Mouse (Mus musculus) urinary bladder, adult 18-20 months (tissue): ENCODE results near the gene Ube2r2.
A peak's percentile ranks its signal among the peaks of the same experiment; 100 is the strongest.

ENCODE experiments used
- DNase-seq, 2 experiments: peaks; one replicate each; pipeline ENCODE4 v3.0.0; 2022; ENCODE audit warnings: low spot score in 2 of 2, mixed read lengths in 2 of 2

Ube2r2 gene

DNA sequence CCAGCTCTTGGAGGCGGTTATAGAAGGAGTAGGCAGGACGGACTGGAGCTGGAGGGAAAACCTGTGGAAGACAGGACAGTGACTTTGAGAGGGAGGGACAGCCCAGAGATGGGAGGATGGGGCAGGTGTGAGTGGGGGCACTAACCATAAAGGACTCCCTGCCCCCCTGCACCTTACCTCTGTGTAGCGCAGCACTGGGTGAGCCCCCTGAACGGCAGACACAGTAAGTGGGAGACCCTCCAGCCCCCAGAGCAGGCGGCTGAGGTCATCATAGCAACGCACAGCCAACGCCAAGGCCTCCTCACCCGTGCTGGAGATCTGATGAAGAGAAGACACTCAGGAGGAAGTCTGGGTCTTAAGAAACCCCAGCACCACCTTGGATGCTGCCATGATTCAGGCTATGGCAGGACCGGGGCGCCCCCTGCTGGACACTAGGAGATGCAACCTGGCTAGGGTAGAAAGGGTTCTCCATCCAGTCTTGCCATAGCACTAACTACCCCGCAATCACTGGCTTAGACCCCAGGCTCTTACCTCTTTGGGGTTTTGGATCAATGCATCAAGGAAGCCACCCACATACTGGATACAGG lies 16.7 kb upstream of the Ube2r2 start:
- peak; percentile 57 to 65 for DNase-seq

DNA sequence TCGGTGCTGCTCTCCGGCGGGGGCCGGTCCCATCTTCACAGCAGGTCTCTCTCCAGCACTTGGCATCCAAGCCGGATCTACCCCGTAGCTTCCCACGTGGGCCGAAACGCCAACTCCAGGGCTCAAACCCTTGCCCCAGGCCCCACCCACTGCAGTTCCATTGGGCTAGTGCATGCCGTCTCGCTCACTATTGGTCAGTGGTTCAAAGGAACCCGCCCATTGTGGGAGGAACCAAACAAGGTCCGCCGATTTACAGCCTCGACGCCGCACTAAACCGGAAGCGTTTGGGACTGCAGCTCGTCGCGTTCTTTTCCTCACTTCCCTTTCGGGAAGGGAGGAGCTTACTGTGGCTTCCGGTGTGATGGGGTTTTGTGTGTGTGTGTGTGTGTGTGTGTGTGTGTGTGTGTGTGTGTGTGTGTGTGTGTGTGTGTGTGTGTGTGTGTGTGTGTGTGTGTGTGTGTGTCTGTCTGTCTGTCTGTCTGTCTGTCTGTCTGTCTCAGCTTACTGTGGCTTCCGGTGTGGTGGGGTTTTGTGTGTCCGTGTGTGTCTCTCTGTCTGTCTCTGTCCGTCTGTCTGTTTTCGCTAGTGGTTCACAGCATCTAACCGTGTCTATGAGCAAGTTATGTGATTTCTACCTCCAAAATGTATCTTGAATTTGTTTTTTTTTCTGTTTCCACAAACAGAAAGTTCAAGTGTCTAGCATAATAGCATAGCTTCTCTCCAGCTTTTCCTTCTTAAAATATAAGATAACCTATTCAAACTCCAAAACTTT lies 11.2 kb upstream of the Ube2r2 start, which contains the start of gene Nol6:
Gene Nol6 (minus strand): TSS at position 276 of the 772 bp plus-strand sequence.
- DNase-seq: peak; percentile 87 to 97

DNA sequence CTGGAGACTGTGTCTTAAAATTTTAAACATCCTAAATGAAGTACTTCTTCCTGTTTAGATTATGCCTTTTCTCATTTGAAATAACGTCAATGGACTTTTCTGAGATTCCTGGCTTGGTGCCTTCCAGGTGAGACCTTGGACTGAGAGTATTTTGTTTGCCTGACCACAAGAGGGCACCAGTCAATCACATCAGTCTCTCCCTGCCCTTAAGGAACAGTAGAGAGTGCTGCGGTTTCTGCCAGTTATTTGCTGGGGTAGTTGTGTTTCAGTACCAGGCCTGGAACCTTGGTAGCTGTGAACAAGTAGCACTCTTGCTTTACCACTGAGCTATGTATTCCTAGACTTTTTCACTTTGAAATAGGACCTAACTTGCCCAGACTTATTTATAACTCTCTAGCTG lies 6.1 kb upstream of the Ube2r2 start:
- no peak for DNase-seq

DNA sequence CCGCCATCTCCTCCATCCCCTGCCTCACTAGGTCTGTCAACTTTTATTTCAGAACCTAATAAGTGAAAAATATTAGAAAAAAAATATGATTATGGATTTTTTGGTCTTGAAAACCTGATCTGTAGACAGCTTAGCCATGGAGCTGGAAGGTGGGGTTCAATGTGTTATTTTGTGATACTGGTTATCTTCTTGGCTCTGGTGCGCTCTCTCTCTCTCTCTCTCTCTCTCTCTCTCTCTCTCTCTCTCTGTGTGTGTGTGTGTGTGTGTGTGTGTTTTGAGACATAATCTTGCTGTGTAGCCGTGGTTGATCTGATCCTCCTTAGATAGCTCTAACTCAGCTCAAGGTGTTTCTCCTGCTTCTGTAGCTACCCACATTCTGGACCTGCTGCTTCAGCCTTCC lies 5.7 kb upstream of the Ube2r2 start:
- DNase-seq: no peak

GRCm38 (mm10) chr4:41132471-41132870 lies 3.1 kb upstream of the Ube2r2 start:
- DNase-seq: no peak

DNA sequence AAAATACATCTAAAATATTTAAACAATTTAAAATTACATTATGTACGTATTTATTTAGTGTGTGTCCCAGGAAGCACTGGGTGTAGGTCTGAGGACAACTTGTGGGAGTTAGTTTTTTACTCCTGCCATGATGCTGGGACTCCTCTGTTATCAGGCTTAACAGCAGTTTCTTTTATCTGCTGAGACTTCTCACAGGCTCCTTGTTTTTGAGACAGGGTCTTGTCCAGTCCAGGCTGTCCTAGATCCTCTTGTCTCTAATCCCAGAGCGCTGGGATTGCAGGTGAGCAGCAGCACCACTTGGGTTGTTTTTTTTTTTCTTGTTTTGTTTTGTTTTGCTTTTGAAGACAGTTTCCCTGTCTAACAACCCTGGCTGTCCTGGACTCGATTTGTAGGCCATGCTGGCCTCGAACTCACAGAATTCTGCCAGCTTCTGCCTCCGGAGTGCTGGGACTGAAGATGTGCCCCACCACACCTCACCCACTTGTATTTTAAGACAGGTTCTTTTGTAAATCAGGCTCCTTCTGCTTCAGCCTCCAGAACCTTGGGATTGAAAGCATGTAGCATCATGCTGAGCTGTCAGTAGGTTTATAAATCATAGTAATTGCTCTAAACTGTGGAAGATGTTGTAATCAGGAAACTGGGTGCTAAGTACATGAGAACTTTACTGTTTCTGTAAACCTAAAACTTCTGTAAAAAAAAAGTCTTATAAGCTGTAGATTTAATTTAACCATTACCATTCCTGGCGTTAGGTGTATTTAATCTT lies 1.8 kb upstream of the Ube2r2 start:
- DNase-seq: no peak

- DNase-seq: peak; percentile 69 to 83
Observed at GRCm38 (mm10) chr4:41134935-41135710, 420 bp upstream of the Ube2r2 start.

DNA sequence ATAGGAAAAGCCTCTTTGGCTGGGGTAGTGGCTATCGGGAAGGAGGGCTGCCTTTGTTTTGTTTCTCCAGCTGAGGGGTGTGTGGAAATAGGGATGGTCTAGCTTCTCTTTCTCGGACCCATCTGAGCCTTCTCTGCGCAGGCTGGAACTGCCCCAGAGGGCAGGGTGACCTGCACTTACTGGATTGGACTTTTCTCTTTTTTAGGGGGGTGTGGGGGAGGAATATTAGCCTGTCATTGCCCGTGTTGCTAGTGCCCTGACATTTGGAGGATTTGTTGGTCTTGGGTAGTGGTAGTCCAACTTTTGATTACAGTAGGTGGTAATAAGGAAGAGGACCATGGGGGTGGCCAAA lies 887 bp downstream of the Ube2r2 start:
- DNase-seq: no peak

GRCm38 (mm10) chr4:41136811-41137210 lies 1.3 kb downstream of the Ube2r2 start:
- no peak for DNase-seq

DNA sequence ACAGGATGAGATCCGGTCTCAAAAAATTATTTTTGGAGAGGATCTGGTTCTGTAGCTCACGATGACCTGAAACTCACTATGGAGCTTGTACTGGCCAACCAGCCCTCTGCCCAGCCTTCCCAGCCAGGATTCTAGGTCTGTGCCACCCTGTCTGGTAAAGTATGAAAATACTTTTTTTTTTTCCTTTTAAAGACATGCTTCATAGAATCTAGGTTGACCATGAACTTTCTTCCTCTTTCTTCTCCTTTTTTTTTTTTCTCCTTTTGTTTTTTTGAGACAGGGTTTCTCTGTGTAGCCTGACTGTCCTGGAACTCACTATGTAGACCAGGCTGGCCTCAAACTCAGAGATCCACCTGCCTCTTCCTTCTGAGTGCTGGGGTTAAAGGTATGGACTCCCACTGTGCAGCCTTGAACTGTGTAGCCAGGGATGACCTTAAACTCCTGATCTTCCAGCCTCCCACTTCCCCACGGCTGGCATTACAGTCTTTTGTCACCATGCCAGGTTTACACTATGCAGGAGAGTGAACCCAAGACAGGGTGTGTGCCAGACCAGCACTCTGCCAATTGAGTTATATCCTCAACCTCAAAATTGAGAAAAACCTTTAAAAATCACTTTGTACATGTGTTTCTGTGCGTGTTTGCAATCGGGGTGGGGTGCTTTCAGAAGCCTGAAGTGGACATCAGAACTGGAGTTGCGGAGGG lies 4.8 kb downstream of the Ube2r2 start:
- DNase-seq: no peak

DNA sequence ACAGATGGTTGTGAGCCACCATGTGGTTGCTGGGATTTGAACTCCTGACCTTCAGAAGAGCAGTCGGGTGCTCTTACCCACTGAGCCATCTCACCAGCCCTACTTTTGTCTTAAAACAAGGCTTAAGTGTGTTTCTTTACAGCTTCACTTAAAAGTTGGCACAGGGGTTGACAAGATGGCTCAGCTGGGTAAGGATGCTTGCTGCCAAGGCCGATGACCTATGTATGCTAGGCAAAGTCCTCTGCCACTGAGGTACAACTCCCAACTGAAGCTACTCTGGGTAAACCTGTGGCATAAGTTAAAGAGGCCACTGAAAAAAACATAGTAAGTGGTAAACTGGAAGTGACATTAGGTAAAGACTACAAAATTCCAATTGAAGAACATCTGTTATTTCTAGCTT lies 7.1 kb downstream of the Ube2r2 start:
- no peak for DNase-seq

GRCm38 (mm10) chr4:41149891-41150290 lies 14.3 kb downstream of the Ube2r2 start:
- DNase-seq: no peak

GRCm38 (mm10) chr4:41151186-41151585 lies 15.6 kb downstream of the Ube2r2 start:
- no peak for DNase-seq

DNA sequence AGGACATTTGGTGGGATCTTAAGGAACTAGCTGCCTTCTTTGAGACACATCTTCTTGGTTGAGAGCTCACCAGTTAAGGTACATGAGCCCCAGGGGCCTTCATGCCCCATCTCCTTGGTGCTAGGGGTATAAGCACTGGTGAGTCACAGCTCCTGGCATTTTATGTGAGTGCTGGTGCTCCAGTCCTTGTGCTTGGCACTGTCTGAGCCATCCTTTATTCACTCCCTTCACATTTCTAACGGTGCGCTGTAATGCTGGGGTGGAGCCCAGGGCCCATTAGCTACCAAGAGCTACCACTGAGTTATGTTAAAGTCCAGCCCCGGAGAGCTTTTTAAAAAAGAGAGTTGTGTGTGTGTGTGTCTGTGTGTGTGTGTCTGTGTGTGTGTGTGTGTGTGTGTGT lies 17.6 kb downstream of the Ube2r2 start:
- no peak for DNase-seq

GRCm38 (mm10) chr4:41156961-41157360 lies 21.4 kb downstream of the Ube2r2 start:
- DNase-seq: no peak

GRCm38 (mm10) chr4:41158251-41158650 lies 22.7 kb downstream of the Ube2r2 start:
- no peak for DNase-seq

DNA sequence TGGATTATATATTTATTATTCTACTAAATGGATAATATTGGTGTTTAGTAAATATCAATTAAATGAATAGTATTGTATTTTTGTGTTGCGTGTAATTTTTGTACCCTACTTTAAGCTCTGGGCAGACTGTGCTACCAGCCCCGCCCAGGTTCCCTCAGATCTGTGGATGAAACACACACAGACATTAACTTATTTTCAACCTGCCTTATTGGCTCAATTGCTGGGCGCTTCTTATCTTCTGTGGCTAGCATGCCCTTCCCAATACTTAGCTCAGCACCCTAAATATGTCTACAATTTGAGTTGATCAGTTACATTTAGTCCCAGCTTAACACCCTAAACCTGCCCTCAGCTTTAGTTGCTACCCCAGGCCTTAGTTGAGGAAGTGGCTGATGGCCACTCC lies 25.7 kb downstream of the Ube2r2 start:
- no peak for DNase-seq

- DNase-seq: no peak
Observed at GRCm38 (mm10) chr4:41164974-41165373, 29.4 kb downstream of the Ube2r2 start.

DNA sequence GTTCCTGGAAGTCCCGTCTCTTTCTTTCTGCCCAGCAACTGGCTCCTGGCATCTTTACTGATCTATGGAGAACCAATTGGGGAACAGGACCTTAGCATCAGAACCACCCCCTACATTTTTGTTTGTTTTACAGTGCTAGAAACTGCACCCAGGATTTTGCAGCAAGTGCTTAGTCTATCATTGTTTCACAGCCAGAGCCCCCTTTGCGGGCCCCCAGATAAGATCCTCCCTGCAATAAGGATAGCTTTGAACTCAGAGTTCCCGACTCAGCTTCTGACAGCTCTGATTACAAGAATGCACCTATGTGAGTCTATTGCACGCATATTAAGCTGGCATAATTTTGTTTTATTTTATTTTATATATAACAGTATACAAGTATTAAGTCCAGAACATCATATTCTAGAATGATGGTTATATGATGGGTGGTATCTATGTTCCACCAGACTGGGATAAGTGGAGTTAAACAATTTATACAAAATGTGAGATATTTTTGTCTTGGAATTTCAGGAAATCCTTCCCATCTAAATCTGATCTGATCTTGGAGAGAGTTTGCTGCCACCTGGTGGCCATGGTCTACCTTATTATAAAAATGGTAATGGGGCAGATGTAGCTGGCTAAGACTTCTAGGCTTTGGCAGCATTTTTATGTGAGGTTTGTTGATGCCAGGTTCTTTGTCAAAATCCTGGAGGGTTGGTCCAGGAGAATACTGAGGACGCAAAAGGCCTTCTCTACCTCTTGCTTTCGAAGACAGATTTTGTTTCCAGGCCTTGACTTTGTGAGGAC lies 30.3 kb downstream of the Ube2r2 start:
- DNase-seq: peak; percentile 33 to 58

DNA sequence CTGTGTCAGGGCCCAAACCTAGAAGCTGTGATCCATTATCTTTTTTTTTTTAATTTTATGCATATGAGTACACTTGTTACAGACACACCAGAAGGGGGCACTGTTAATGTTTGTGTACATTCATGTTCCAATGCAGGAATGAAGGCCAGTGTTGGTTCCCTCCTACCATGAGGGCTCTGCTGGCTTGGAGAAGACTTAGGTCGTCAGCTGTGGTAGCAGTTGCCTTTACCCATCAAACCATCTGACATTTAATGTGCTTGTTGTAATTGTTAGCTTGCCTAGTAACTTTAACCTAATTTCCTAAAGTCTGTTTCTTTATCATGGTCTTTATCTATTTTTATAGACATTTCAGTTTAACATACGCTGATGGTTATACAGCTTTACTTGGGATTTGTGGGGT lies 35.4 kb downstream of the Ube2r2 start:
- no peak for DNase-seq

- no peak for DNase-seq
Observed at GRCm38 (mm10) chr4:41174631-41175030, 39.1 kb downstream of the Ube2r2 start.
